Mouse (Mus musculus) spleen, adult 2 months (tissue): ENCODE results near the gene Rasgef1b. TPM values are rescaled to one million over a fixed set of nuclear protein-coding genes. Genes with fewer than 3 reads are reported as not detected.

ENCODE experiments used
- DNase-seq, 2 experiments: peaks; one replicate each; pipeline versions ENCODE4 v3.0.0 to v3.0.0-alpha.2; 2012 to 2021; ENCODE audit warnings: low spot score in 2 of 2, low read depth in 1 of 2
- H3K27ac ChIP-seq: fragments of 200-500 bp; 2 replicates; pipeline ENCODE4 v1.5.1; 2012; ENCODE audit warnings: low read length, inconsistent platforms; ENCODE audit not compliant: insufficient read depth
- H3K27me3 ChIP-seq: fragments of 200-500 bp; 2 replicates; pipeline ENCODE4 v1.6.1; 2012; ENCODE audit warnings: mild to moderate bottlenecking, moderate library complexity, low read length, inconsistent platforms; ENCODE audit not compliant: control insufficient read depth, insufficient read depth
- H3K36me3 ChIP-seq: fragments of 200-500 bp; 2 replicates; pipeline ENCODE4 v1.6.1; 2012; ENCODE audit warnings: mild to moderate bottlenecking, low read length, inconsistent platforms; ENCODE audit not compliant: control insufficient read depth, insufficient read depth
- H3K4me1 ChIP-seq: fragments of 200-500 bp; 2 replicates; pipeline ENCODE4 v1.6.1; 2011; ENCODE audit warnings: inconsistent platforms; ENCODE audit not compliant: control insufficient read depth, insufficient read depth, insufficient read length
- H3K4me3 ChIP-seq: fragments of 200-500 bp; 2 replicates; pipeline ENCODE4 v1.5.1; 2011; ENCODE audit warnings: mild to moderate bottlenecking, inconsistent platforms; ENCODE audit not compliant: insufficient read depth, insufficient read length; ENCODE audit errors: extremely low read depth
- CTCF ChIP-seq: fragments of 200-500 bp; IDR thresholded peaks from 2 replicates; pipeline ENCODE4 v1.5.1; 2011; ENCODE audit warnings: mild to moderate bottlenecking, inconsistent platforms; ENCODE audit not compliant: insufficient read depth, insufficient read length, insufficient replicate concordance; ENCODE audit errors: extremely low read depth
- POLR2A ChIP-seq: fragments of 200-500 bp; IDR thresholded peaks from 2 replicates; pipeline ENCODE4 v1.6.1; 2011; ENCODE audit warnings: low read depth, low read length, inconsistent platforms
- WGBS: fragments of 180-500 bp; shearing (Covaris S2); methylation state at CpG from one replicate; pipeline ENCODE4 v1.1.7; 2018; 5-methylcytosine and 5-hydroxymethylcytosine counted together
- polyA plus RNA-seq: library from polyadenylated mRNA; depleted of rRNA; stranded (reverse); fragments of >200 nt; gene quantifications from 2 replicates; pipeline ENCODE4 v1.2.3, GENCODE M21; 2012

Rasgef1b gene
- polyA plus RNA-seq, 1 experiment, result 13.9 TPM

GRCm38 (mm10) chr5:99284369-99284768, 444.5 kb downstream of the Rasgef1b start:
- H3K4me1 ChIP-seq, result peaks cover 6% of the 10 kb centered on the region; the same call in 1 of the 2 replicates
- 89% methylated on average over 7 of the region's 7 CpGs for WGBS
- no peak for DNase-seq
- TF ChIP-seq CTCF, result no peak
- TF ChIP-seq POLR2A, result no peak
- H3K27ac ChIP-seq, result no peak overlapping the region
- H3K4me3 ChIP-seq, result no peak overlapping the region
- no peaks in the 10 kb centered on the region for H3K27me3 ChIP-seq
- H3K36me3 ChIP-seq, result no peaks in the 10 kb centered on the region

- peaks cover 6% of the 10 kb centered on the region; the same call in 1 of the 2 replicates for H3K4me1 ChIP-seq
- 77% methylated on average over 3 of the region's 3 CpGs for WGBS
- no peaks in the 10 kb centered on the region for H3K27me3 ChIP-seq
- H3K27ac ChIP-seq, result no peak overlapping the region
- TF ChIP-seq CTCF, result no peak
- no peak for TF ChIP-seq POLR2A
- H3K4me3 ChIP-seq, result no peak overlapping the region
- H3K36me3 ChIP-seq, result no peaks in the 10 kb centered on the region
- no peak for DNase-seq
These were observed 445.2 kb downstream of the Rasgef1b start for GRCm38 (mm10) chr5:99283636-99284035.

GRCm38 (mm10) chr5:99280536-99280935, 448.3 kb downstream of the Rasgef1b start:
- Histone ChIP-seq H3K27me3 (no peaks in the 10 kb centered on the region), H3K4me3 (no peak overlapping the region), H3K27ac (no peak overlapping the region), H3K36me3 (no peaks in the 10 kb centered on the region), H3K4me1 (peaks cover 3% of the 10 kb centered on the region; the same call in 1 of the 2 replicates)
- DNase-seq, result no peak
- WGBS, result 88% methylated on average over 5 of the region's 5 CpGs
- TF ChIP-seq POLR2A, result no peak

- no peak for TF ChIP-seq CTCF
- TF ChIP-seq POLR2A, result no peak
- whole genome bisulfite sequencing, result 57% methylated on average over 9 of the region's 9 CpGs
- Histone ChIP-seq H3K27ac (no peak overlapping the region), H3K36me3 (no peaks in the 10 kb centered on the region), H3K27me3 (no peaks in the 10 kb centered on the region), H3K4me3 (no peak overlapping the region), H3K4me1 (peaks cover 3% of the 10 kb centered on the region; the same call in 1 of the 2 replicates)
- DNase-seq, result no peak
These were observed 449.7 kb downstream of the Rasgef1b start for GRCm38 (mm10) chr5:99279016-99279757.

- H3K27me3 ChIP-seq, result no peaks in the 10 kb centered on the region
- H3K36me3 ChIP-seq, result no peaks in the 10 kb centered on the region
- TF ChIP-seq CTCF, result no peak
- no peak for TF ChIP-seq POLR2A
- DNase-seq, result no peak
- H3K4me1 ChIP-seq, result peaks cover 3% of the 10 kb centered on the region; the same call in 1 of the 2 replicates
- WGBS, result 21% methylated on average over 8 of the region's 8 CpGs
- no peak overlapping the region for H3K27ac ChIP-seq
- H3K4me3 ChIP-seq, result no peak overlapping the region
These were observed 450.5 kb downstream of the Rasgef1b start for GRCm38 (mm10) chr5:99278364-99278763.

GRCm38 (mm10) chr5:99277536-99277935, 451.3 kb downstream of the Rasgef1b start:
- Histone ChIP-seq H3K27me3 (no peaks in the 10 kb centered on the region), H3K27ac (no peak overlapping the region), H3K4me1 (peaks cover 3% of the 10 kb centered on the region; the same call in 1 of the 2 replicates), H3K4me3 (no peak overlapping the region), H3K36me3 (no peaks in the 10 kb centered on the region)
- no peak for TF ChIP-seq CTCF
- TF ChIP-seq POLR2A, result no peak
- WGBS, result 91% methylated on average over 9 of the region's 9 CpGs
- no peak for DNase-seq

- H3K36me3 ChIP-seq, result no peaks in the 10 kb centered on the region
- TF ChIP-seq CTCF (no peak), POLR2A (no peak)
- no peak overlapping the region for H3K4me3 ChIP-seq
- H3K27me3 ChIP-seq, result no peaks in the 10 kb centered on the region
- no peak overlapping the region for H3K27ac ChIP-seq
- DNase-seq, result no peak
- WGBS, result 74% methylated on average over 12 of the region's 12 CpGs
- peaks cover 6% of the 10 kb centered on the region; the same call in 1 of the 2 replicates for H3K4me1 ChIP-seq
These were observed 454.7 kb downstream of the Rasgef1b start for GRCm38 (mm10) chr5:99274119-99274563.
